Mouse (Mus musculus) spleen, adult 10 weeks (tissue): Measurements from ENCODE around the gene Scyl1. TPM values are rescaled to one million over a fixed set of nuclear protein-coding genes. Genes with fewer than 3 reads are reported as not detected.

ENCODE experiments used
- polyA plus RNA-seq: library from polyadenylated mRNA; stranded (reverse); fragments of 350-450 nt; fragmentation: Illumina TruSeq; extraction: RNeasy Lipid Tissue Mini Kit (QIAGEN cat#74804); gene quantifications from one replicate; pipeline ENCODE4 v1.2.3, GENCODE M21; 2015; ENCODE audit warnings: low replicate concordance; ENCODE audit not compliant: insufficient read depth

Scyl1 gene
- 17.1 TPM for polyA plus RNA-seq

GRCm38 (mm10) chr19:5770925-5771860 lies at the start of gene Scyl1:
Gene Scyl1 (minus strand): TSS chr19:5771419.

GRCm38 (mm10) chr19:5740320-5741317 lies 30.6 kb downstream of the Scyl1 start, which contains the start of gene Ltbp3:
Gene Ltbp3 (plus strand): TSS chr19:5740904.

GRCm38 (mm10) chr19:5729444-5729815 lies 41.8 kb downstream of the Scyl1 start, which contains the start of gene Fam89b:
Gene Fam89b (minus strand): TSS chr19:5729653.

DNA sequence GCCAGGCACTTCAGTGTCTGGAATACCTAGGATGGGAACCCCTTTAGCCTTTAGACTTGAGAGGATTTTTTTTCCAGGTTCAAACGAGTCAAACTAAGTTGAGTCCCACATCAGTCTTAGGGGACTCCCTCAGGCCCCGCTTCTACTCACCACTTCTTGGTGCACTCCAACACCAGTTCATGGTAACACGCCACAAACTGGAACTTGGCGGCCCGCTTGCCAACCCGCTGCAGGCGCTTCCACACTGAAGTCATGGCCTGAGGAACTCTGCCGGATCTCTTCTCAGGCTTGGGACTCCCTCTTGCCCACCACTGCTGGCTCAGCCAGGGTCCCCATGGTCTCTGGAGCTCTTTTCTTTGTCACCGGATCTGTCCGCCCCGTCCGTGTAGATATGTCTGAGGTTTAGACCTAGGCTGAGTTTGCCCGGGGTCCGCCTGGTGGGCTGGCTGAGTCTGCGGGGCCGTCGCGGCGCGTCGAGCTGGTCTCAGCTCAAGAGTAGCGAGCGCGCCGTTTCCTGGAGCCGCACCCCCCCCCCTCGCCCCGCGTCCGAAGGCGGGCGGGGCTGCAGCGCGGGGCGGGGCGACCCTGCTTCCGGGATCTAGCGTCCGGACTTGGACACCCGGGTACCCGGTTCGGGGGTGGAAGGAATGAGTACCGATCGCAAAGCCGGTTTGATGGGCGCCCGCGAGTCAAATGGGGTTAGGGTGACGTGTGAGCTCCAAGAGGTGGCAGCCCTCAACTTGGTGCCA lies 45.3 kb downstream of the Scyl1 start, which contains the start of gene Ehbp1l1:
Gene Ehbp1l1 (minus strand): TSS at position 551 of the 749 bp plus-strand sequence.

Other genes with a start within 250 kb of the Scyl1 start
- gene Ovol1, start 210.8 kb downstream of the Scyl1 start, polyA plus RNA-seq = not detected
- 1.7 TPM for gene Ap5b1, start 203.4 kb downstream of the Scyl1 start, polyA plus RNA-seq
- gene Rnaseh2c, start 169.5 kb downstream of the Scyl1 start, polyA plus RNA-seq = 23.7 TPM
- gene Kat5, start 161.2 kb downstream of the Scyl1 start, polyA plus RNA-seq = 44.8 TPM
- 29.6 TPM for gene Rela, start 133.9 kb downstream of the Scyl1 start, polyA plus RNA-seq
- 103 TPM for gene Sipa1, start 107.7 kb downstream of the Scyl1 start, polyA plus RNA-seq
- 12.7 TPM for gene Map3k11, start 82.7 kb downstream of the Scyl1 start, polyA plus RNA-seq
- 25.8 TPM for gene Pcnx3, start 82.5 kb downstream of the Scyl1 start, polyA plus RNA-seq
- not detected for gene Kcnk7, start 67.1 kb downstream of the Scyl1 start, polyA plus RNA-seq
- 29.0 TPM for gene Ehbp1l1, start 45.1 kb downstream of the Scyl1 start, polyA plus RNA-seq
- 8.4 TPM for gene Fam89b, start 41.8 kb downstream of the Scyl1 start, polyA plus RNA-seq
- 9.0 TPM for gene Ltbp3, start 30.5 kb downstream of the Scyl1 start, polyA plus RNA-seq
- gene Frmd8, start 103.9 kb upstream of the Scyl1 start, polyA plus RNA-seq = 18.0 TPM
- gene Slc25a45, start 106.4 kb upstream of the Scyl1 start, polyA plus RNA-seq = 35.5 TPM
- 0.84 TPM for gene Tigd3, start 122.7 kb upstream of the Scyl1 start, polyA plus RNA-seq
- 103 TPM for gene Dpf2, start 141.6 kb upstream of the Scyl1 start, polyA plus RNA-seq
- 6.4 TPM for gene Cdc42ep2, start 153.4 kb upstream of the Scyl1 start, polyA plus RNA-seq
- gene Pola2, start 192.8 kb upstream of the Scyl1 start, polyA plus RNA-seq = 30.6 TPM
- gene Slc22a20, start 214.7 kb upstream of the Scyl1 start, polyA plus RNA-seq = not detected
- gene Capn1, start 244.5 kb upstream of the Scyl1 start, polyA plus RNA-seq = 28.9 TPM